Mouse (Mus musculus) CH12.LX (cell line): ENCODE measurements around the gene Gab1. TPM values are rescaled to one million over a fixed set of nuclear protein-coding genes. Genes with fewer than 3 reads are reported as not detected.
A peak's percentile ranks its signal among the peaks of the same experiment; 100 is the strongest.

ENCODE experiments used
- DNase-seq: peaks from one replicate; pipeline ENCODE4 v3.0.0-alpha.2; 2013; ENCODE audit errors: extremely low read depth
- H3K27ac ChIP-seq: 2 replicates; pipeline ENCODE4 v1.5.1; 2012; ENCODE audit warnings: low read depth, mild to moderate bottlenecking, control low read depth, moderate library complexity; ENCODE audit not compliant: insufficient read depth
- H3K27me3 ChIP-seq: replicated peaks from 2 replicates; pipeline ENCODE3; 2012; ENCODE audit warnings: inconsistent platforms
- H3K36me3 ChIP-seq, 2 experiments: replicated peaks in 1 of 2; 2 replicates each; pipeline versions ENCODE3 to v1.6.1; 2012; ENCODE audit warnings: inconsistent platforms in 1 of 2, low read length in 1 of 2, mild to moderate bottlenecking in 1 of 2, mixed read lengths in 1 of 2, moderate library complexity in 1 of 2; ENCODE audit not compliant: control insufficient read depth in 1 of 2, insufficient read depth in 1 of 2
- H3K4me1 ChIP-seq, 2 experiments: 2 replicates each; pipeline ENCODE4 v1.6.1; 2012; ENCODE audit warnings: inconsistent platforms in 1 of 2, moderate library complexity in 1 of 2; ENCODE audit not compliant: insufficient read depth in 2 of 2, control insufficient read depth in 1 of 2
- H3K4me2 ChIP-seq: 2 replicates; pipeline ENCODE4 v1.6.1; 2012; ENCODE audit warnings: low read depth, mild to moderate bottlenecking, control low read depth; ENCODE audit not compliant: poor library complexity, insufficient read depth, severe bottlenecking
- H3K4me3 ChIP-seq, 3 experiments: fragments of 150-350 bp in 1 of 3; sonication (generic) in 1 of 3; replicated peaks in 1 of 3; 2 replicates each; pipeline versions ENCODE3 to v1.5.1; 2011 to 2012; ENCODE audit warnings: low read depth in 2 of 3, low read length in 2 of 3, mild to moderate bottlenecking in 2 of 3, moderate library complexity in 2 of 3, control low read depth in 1 of 3, improper control_type of control experiment in 1 of 3, inconsistent platforms in 1 of 3, mixed read lengths in 1 of 3; ENCODE audit not compliant: poor library complexity in 1 of 3
- H3K79me2 ChIP-seq: replicated peaks from 2 replicates; pipeline ENCODE4 v1.6.1; 2012; ENCODE audit warnings: mild to moderate bottlenecking, moderate library complexity; ENCODE audit not compliant: control insufficient read depth, poor library complexity, insufficient read depth, severe bottlenecking; ENCODE audit errors: extremely low read depth
- H3K9ac ChIP-seq: 2 replicates; pipeline ENCODE4 v1.6.1; 2012; ENCODE audit warnings: low read depth, mild to moderate bottlenecking, control low read depth, moderate library complexity; ENCODE audit not compliant: insufficient read depth
- H3K9me3 ChIP-seq: replicated peaks from 2 replicates; pipeline ENCODE3; 2012; ENCODE audit warnings: low read length, inconsistent platforms, mixed read lengths
- BHLHE40 ChIP-seq: IDR thresholded peaks from 2 replicates; pipeline ENCODE4 v1.6.1; 2011; ENCODE audit warnings: mild to moderate bottlenecking, low read depth, low read length, improper control_type of control experiment
- CTCF ChIP-seq, 2 experiments: IDR thresholded peaks in 1 of 2; conservative IDR thresholded peaks in 1 of 2; 2 replicates each; pipeline ENCODE4 v1.5.1; 2011 to 2012; ENCODE audit warnings: low read depth in 2 of 2, low read length in 2 of 2, improper control_type of control experiment in 1 of 2, inconsistent platforms in 1 of 2, mild to moderate bottlenecking in 1 of 2, moderate library complexity in 1 of 2
- EP300 ChIP-seq: IDR thresholded peaks from 2 replicates; pipeline ENCODE4 v1.6.1; 2011; ENCODE audit warnings: low read length, improper control_type of control experiment
- ETS1 ChIP-seq: conservative IDR thresholded peaks from 2 replicates; pipeline ENCODE4 v1.6.1; 2012; ENCODE audit warnings: low read depth, mild to moderate bottlenecking, inconsistent platforms, low read length, improper control_type of control experiment, moderate library complexity
- GABPA ChIP-seq: IDR thresholded peaks from 2 replicates; pipeline ENCODE4 v1.6.1; 2012; ENCODE audit warnings: low read depth, low read length, improper control_type of control experiment, inconsistent platforms; ENCODE audit not compliant: insufficient replicate concordance
- HCFC1 ChIP-seq: IDR thresholded peaks from 2 replicates; pipeline ENCODE4 v1.6.1; 2012; ENCODE audit warnings: low read depth, mild to moderate bottlenecking, inconsistent platforms, low read length, improper control_type of control experiment
- JUN ChIP-seq: IDR thresholded peaks from 2 replicates; pipeline ENCODE4 v1.6.1; 2011; ENCODE audit warnings: low read depth, mild to moderate bottlenecking, low read length, improper control_type of control experiment, moderate library complexity; ENCODE audit not compliant: insufficient read depth
- MAFK ChIP-seq: IDR thresholded peaks from 2 replicates; pipeline ENCODE4 v1.6.1; 2011; ENCODE audit warnings: low read length, improper control_type of control experiment; ENCODE audit not compliant: insufficient replicate concordance
- MAX ChIP-seq: IDR thresholded peaks from 2 replicates; pipeline ENCODE4 v1.6.1; 2011; ENCODE audit warnings: low read length, improper control_type of control experiment
- MYC ChIP-seq: IDR thresholded peaks from 2 replicates; pipeline ENCODE4 v1.6.1; 2011; ENCODE audit warnings: low read depth, mild to moderate bottlenecking, improper control_type of control experiment, low read length
- NELFE ChIP-seq: IDR thresholded peaks from 2 replicates; pipeline ENCODE4 v1.6.1; 2011; ENCODE audit warnings: low read depth, low read length, improper control_type of control experiment
- NRF1 ChIP-seq: IDR thresholded peaks from 2 replicates; pipeline ENCODE4 v1.6.1; 2014; ENCODE audit warnings: low read depth, mild to moderate bottlenecking, inconsistent platforms, low read length, improper control_type of control experiment, moderate library complexity
- PAX5 ChIP-seq: IDR thresholded peaks from 2 replicates; pipeline ENCODE4 v1.6.1; 2012; ENCODE audit warnings: low read length, inconsistent platforms, mixed read lengths
- POLR2A ChIP-seq: IDR thresholded peaks from 2 replicates; pipeline ENCODE4 v1.6.1; 2011; ENCODE audit warnings: low read depth, mild to moderate bottlenecking, improper control_type of control experiment, low read length
- RCOR1 ChIP-seq: conservative IDR thresholded peaks from 2 replicates; pipeline ENCODE4 v1.6.1; 2012; ENCODE audit warnings: low read depth, mild to moderate bottlenecking, inconsistent platforms, low read length, improper control_type of control experiment
- SIN3A ChIP-seq: IDR thresholded peaks from 2 replicates; pipeline ENCODE4 v1.6.1; 2012; ENCODE audit warnings: low read length, improper control_type of control experiment, inconsistent platforms
- TBP ChIP-seq: conservative IDR thresholded peaks from 2 replicates; pipeline ENCODE4 v1.6.1; 2011; ENCODE audit warnings: low read depth, low read length, improper control_type of control experiment
- USF1 ChIP-seq: IDR thresholded peaks from 2 replicates; pipeline ENCODE4 v1.6.1; 2014; ENCODE audit warnings: low read depth, mild to moderate bottlenecking, inconsistent platforms, low read length, improper control_type of control experiment
- ZKSCAN1 ChIP-seq: IDR thresholded peaks from 2 replicates; pipeline ENCODE4 v1.6.1; 2012; ENCODE audit warnings: low read depth, inconsistent platforms, low read length, improper control_type of control experiment, borderline replicate concordance
- dilution Hi-C: fragments of 300-500 bp; cut with MboI; formaldehyde crosslinking; loops from 2 replicates; pipeline ENCODE4 v1.14.3; 2020; ENCODE audit warnings: low sequenced_read_pairs; ENCODE audit not compliant: extremely low pct_unique_long_range_greater_than_20kb, extremely low pct_ligation_motif_present
- in situ Hi-C: fragments of 300-500 bp; cut with MboI; formaldehyde crosslinking; loops from 3 replicates; pipeline ENCODE4 v1.14.3; 2019; ENCODE audit warnings: low sequenced_read_pairs, low pct_ligation_motif_present, low pct_unique_long_range_greater_than_20kb, mixed read lengths
- polyA plus RNA-seq: library from polyadenylated mRNA; unstranded; fragments of >175 nt; gene quantifications from 2 replicates; pipeline ENCODE4 v1.2.1, GENCODE M21; 2012; ENCODE audit warnings: low read depth; ENCODE audit not compliant: insufficient read length
- total RNA-seq, 2 experiments: library from RNA; depleted of rRNA; stranded (reverse); fragments of 300-350 nt in 1 of 2; fragments of >200 nt in 1 of 2; gene quantifications; 2 replicates each; pipeline ENCODE4 v1.2.3; 2012 to 2014

The Gab1 gene
- total and polyA plus RNA-seq, 3 experiments: 0.08 TPM; not detected in 2

DNA sequence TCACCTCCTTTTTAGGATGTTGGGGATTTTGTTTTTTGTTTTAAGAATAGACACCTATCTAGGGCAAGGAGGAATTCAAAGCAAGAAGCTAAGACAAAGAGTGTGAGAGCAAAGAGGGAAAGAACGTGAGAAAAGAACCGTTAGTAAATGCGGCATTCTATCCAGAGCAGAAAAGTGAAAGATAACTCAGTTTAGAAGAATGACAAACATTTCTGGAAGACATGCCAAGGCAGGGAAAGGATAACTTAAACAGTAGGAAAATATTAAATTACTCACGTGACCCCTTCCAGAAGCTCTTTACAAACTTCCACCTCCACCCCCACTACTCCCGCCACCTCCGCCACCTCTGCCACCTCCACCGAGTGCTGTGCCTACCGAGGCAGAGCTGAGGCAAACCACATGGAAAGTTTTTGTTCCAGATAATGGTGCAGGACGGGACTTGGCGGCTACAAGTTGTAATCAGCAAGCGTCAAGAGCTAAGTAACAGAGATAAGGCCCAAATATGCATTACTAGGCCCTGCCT, 11.5 kb downstream of the Gab1 start:
- TF ChIP-seq USF1 (no peak), BHLHE40 (0 out of 2 replicates have a peak, but pooled peaks have one; percentile 13), MAFK (no peak), RCOR1 (no peak), CTCF (conservative IDR thresholded peaks at IDR 0.05 in 1 of 2, IDR thresholded peaks at IDR 0.05 in 1 of 2; ENCODE audit: low read depth in 2 of 2, low read length in 2 of 2) (no peak), JUN (no peak), POLR2A (no peak), HCFC1 (no peak), ETS1 (no peak)
- TF ChIP-seq, all 38 proteins: peak for 1
- no peak overlapping the region for H3K4me2 ChIP-seq
- no peaks in the 10 kb centered on the region for H3K27me3 ChIP-seq
- in situ Hi-C loops: no loop called here
- no peak for DNase-seq
- H3K36me3 ChIP-seq: no peaks in the 10 kb centered on the region
- no peak overlapping the region for H3K9ac ChIP-seq
- H3K9me3 ChIP-seq: no peaks in the 10 kb centered on the region
- no peaks in the 10 kb centered on the region; a peak in 1 of 4 replicates for H3K4me1 ChIP-seq
- H3K79me2 ChIP-seq: no peaks in the 10 kb centered on the region
- dilution Hi-C loops: no loop called here
- H3K27ac ChIP-seq: no peak overlapping the region
- H3K4me3 ChIP-seq: no peak overlapping the region

DNA sequence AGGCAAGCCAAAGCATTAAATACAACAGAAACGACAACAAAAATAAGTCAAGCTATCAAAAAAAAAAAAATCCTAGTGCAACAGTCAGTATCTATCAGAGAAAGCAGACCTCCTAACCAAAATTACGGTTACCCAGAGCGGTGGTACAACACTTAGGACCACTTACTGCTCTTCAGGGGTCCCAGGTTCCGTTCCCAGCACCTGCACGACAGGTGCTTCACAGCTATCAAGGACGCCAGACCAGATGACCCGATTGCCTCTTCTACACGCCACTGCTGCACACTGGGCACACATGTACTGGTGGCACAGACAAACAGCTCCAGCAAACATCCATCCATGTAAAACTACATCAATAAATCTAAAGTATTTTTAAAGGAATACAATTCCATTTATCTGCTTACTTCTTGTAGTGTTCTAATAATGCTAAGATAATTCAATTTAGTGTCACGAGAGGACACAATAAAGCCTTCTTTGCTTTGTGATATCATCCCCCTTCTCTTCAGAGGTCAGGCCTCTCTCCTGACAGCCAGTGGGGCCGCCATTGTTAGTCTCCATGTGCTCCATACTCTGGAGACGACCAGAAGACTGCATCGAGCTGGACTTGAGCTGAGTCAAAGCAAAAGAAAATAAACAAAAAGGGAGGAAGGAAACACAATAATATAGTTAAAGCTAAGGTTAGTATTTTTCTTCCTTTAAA, 12.2 kb downstream of the Gab1 start:
- dilution Hi-C loops: no loop called here
- Histone ChIP-seq H3K79me2 (no peaks in the 10 kb centered on the region), H3K4me2 (no peak overlapping the region), H3K9ac (no peak overlapping the region), H3K27me3 (no peaks in the 10 kb centered on the region), H3K9me3 (no peaks in the 10 kb centered on the region), H3K4me1 (no peaks in the 10 kb centered on the region; a peak in 1 of 4 replicates)
- in situ Hi-C loops: no loop called here
- no peak for DNase-seq
- TF ChIP-seq TBP (no peak), EP300 (no peak), SIN3A (no peak), PAX5 (no peak), POLR2A (no peak), NELFE (no peak)
- TF ChIP-seq, all 38 proteins: peak for 0
- no peak overlapping the region for H3K27ac ChIP-seq
- H3K4me3 ChIP-seq: no peak overlapping the region
- H3K36me3 ChIP-seq: no peaks in the 10 kb centered on the region

DNA sequence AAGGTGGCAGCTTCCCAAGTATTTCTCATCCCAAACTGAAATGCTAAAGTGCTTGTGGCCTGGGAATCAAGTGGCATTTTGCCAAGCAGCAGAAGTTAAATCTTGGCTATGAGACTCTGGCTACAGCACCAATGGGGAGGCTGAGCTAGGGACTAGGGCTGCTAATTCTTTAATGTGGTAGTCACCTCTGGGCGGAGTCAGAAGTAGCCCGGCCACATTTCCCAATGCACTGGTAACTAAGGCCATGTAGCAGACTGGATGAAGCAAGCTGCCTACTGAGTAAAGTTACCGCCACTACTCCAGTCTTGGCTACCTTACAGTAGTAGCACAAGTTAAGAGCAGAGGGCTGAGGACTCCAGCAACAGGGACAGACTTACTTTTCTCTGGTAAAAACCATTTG, 12.7 kb downstream of the Gab1 start:
- TF ChIP-seq ZKSCAN1: no peak
- TF ChIP-seq MAX: no peak
- no peak for TF ChIP-seq GABPA
- TF ChIP-seq NRF1: no peak
- no peak for TF ChIP-seq MYC
- no peak for TF ChIP-seq BHLHE40
- TF ChIP-seq EP300: no peak
- TF ChIP-seq RCOR1: no peak
- no peaks in the 10 kb centered on the region for H3K27me3 ChIP-seq
- H3K4me1 ChIP-seq: no peaks in the 10 kb centered on the region; a peak in 1 of 4 replicates
- in situ Hi-C loops: no loop called here
- H3K4me2 ChIP-seq: no peak overlapping the region
- no peaks in the 10 kb centered on the region for H3K36me3 ChIP-seq
- H3K27ac ChIP-seq: no peak overlapping the region
- no peak overlapping the region for H3K4me3 ChIP-seq
- no peaks in the 10 kb centered on the region for H3K79me2 ChIP-seq
- no peak overlapping the region for H3K9ac ChIP-seq
- DNase-seq: no peak
- no peaks in the 10 kb centered on the region for H3K9me3 ChIP-seq
- dilution Hi-C loops: no loop called here
